Mouse (Mus musculus): ENCODE measurements around the gene Mri1.

Gene Mri1

DNA sequence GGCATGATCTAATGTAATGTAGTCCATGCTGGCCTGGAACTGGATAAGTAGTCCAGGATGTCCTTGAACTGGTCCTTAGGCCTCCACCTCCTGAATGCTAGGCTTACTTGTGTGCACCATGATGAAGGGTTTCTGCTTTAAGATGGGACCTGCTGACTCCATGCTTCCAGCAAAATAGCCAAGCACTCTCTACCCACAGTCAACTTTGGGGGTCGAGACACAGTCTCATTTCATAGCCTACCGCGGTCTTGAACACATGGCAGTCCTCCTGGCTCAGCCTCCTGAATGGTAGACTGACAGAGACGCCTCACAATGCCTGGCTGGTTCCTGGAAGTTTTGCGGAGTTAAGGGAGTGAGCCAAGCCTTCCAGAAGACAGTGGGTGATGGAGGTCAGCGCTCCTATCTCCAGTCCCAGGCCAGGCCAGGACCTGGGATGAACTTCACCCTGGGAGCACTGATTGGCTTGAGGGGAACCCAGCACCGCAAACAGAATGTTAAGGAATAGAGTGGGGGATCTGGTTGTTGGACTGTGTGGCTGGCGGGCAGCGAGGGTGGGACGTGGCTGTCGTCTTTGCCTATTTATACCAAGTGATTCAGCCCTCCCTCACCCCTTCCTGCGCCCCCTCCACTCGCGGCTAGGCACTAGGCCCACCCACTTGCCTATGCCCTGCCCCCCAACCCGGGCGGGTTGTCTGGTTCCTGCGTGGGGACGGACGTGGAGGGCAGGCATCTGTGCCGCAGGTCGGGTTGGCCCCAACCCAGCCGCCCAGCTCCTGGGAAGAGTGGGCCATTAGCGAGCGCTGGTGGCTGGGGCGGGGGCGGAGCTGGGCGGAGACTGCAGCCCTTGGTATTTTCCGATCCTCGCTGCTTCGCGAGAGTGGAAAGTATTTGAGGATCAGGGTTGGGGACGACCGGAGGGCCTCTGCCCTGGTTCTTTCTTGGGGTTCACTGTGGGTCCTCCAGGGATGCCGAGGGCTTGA is 53.9 kb downstream of the Mri1 start:
- DNase-seq (ENCODE audit: low spot score in 2 of 2): peak; percentile 43 to 45

GRCm38 (mm10) chr8:84202466-84202865 is 54.7 kb downstream of the Mri1 start:
- no peak for DNase-seq (ENCODE audit: low spot score in 2 of 2)

DNA sequence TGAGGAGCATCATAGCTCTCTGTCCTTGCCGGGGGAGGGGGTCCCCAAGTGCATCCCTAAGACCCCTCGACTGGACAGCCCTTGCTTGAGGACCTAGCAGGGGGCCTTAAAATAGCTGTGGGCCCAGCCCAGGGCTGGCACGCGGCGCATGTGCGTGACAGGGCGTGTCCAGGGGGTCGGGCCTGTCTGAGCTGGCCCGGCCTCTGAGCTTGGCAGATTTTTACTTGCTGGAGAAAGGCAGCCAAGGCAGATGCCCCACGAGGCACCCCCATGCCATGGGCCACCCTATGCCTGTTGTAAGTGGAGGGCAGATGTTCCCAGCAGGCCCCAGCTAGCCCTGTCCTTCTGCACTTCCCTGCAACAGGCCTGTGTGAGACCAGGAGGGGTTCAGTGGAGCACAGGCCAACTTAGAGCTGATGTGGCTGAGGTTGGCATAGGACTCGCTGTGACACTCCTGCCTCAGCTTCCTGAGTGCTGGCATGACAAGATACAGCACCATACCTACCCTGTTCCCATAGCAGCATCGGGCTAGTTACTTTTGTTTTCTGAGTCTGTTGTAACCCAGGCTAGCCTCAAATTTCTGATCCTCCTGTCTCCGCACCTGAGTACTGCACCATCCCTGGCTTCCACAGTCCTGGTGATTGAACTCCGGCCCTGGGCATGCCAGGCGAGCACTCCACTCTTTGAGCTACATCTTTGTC is 55.4 kb downstream of the Mri1 start:
- no peak for DNase-seq (ENCODE audit: low spot score in 2 of 2)

GRCm38 (mm10) chr8:84200652-84201544 is 56.2 kb downstream of the Mri1 start:
- DNase-seq (ENCODE audit: low spot score in 2 of 2): peak in 1 of 2 experiments; percentile 41

DNA sequence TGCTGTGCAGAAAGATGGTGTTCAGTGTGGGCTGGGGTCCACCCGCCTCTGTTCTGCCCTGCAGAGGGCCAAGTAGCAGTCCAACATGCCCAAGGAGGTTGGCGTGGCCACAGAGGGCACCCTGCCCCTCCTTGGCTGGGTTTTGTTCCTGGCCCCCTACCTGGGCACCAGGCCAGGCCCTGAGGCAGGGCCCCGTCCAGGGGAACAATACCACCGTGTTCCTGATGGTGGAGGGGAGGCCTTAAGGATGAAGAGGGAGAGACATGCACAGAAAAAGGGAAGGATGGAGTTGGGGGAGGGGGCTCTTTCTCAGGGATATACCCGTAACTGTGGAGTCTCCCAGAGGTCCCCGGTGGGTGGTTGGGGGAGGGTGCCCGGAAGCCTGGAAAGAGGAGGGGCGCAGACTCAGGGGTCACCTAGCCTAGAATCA is 57.0 kb downstream of the Mri1 start:
- DNase-seq (ENCODE audit: low spot score in 2 of 2): no peak

All from spleen, postnatal 14 days (tissue).